Mouse (Mus musculus): ENCODE data around the gene Sez6l. TPM values are rescaled to one million over a fixed set of nuclear protein-coding genes. Genes with fewer than 3 reads are reported as not detected.
A peak's percentile ranks its signal among the peaks of the same experiment; 100 is the strongest.

The Sez6l gene
- polyA plus RNA-seq, 1 experiment from 2014 or later = 16.0 TPM

DNA sequence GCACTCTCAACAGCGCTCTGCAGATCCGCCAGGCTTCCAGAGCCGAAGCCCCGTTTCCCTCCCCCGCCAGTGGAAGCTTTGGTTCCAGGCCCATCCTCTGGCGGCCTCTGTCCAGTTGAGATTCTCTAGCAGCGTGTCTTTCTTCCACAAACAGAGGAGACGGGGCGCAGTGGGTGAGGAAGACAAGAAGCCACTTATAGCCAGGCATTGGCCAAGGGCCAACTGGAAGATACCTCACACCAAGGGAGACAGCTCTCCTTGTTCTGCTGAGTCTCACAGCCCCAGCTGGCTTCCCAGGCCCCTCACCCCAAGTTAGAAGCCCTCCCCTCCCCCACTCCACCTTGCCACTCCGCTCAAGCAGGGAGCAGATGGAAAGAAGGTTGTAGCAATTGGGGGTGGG lies 765 bp upstream of the Sez6l start:
- peak; percentile 24 for ATAC-seq (ENCODE audit: low FRiP score)
- H3K4me1 ChIP-seq = peaks cover 37% of the 10 kb centered on the region

DNA sequence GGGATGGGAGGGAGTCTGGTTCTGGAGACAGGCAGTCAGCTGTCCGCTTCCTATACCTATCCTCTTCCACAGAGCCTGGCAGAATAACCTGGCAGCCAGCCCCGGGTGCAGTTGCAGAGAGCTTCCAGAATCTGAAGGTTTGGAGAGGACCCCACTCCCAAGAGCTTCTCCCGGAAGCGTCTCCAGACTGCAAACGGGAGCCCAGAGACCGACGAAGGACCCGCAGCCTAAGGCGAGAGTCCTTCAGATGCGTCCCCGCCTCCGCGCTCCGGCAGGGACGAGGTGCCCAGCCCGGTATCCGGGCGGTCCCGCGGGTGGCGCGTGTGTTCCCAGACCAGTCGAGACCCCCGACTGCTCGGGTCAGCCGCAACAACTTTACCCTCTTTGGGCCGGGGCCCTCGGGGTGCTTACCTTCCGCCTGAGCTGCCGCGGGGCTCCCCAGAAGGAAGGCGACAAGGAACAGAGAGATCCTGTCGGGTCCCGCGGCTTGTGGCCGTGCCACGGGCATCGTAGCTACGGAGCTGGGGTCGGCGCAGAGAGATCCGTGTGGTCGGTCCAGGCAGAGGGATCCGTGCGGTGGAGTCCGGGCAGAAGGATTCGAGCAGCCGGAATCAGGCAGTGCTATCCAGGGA lies 508 bp downstream of the Sez6l start:
- H3K9ac ChIP-seq = peak overlapping the region; percentile 78
- H3K27ac ChIP-seq = peak overlapping the region; percentile 76
- H3K4me2 ChIP-seq (replicated peaks) = peak overlapping the region; percentile 84
- no peaks in the 10 kb centered on the region for H3K9me3 ChIP-seq (replicated peaks)
- peaks cover 68% of the 10 kb centered on the region for H3K27me3 ChIP-seq
- H3K4me1 ChIP-seq = peaks cover 36% of the 10 kb centered on the region
- H3K4me3 ChIP-seq = peak overlapping the region; percentile 65
- peak; percentile 29 for ATAC-seq (ENCODE audit: low FRiP score)
- 2% methylated on average over 48 of the region's 48 CpGs for WGBS
- H3K36me3 ChIP-seq = no peaks in the 10 kb centered on the region

More for the DNA sequence above, 765 bp upstream of the Sez6l start:
- Histone ChIP-seq H3K4me2 (replicated peaks) (peak overlapping the region; percentile 84), H3K36me3 (no peaks in the 10 kb centered on the region), H3K9me3 (replicated peaks) (no peaks in the 10 kb centered on the region), H3K27me3 (peaks cover 76% of the 10 kb centered on the region), H3K9ac (peak overlapping the region; percentile 78; the same call in 1 of the 2 replicates), H3K4me3 (peak overlapping the region; percentile 65), H3K27ac (peak overlapping the region; percentile 76)
- 4% methylated on average over 10 of the region's 10 CpGs for WGBS

- H3K4me2 ChIP-seq (replicated peaks) = peak overlapping the region; percentile 84
- H3K4me1 ChIP-seq = peaks cover 36% of the 10 kb centered on the region
- H3K9me3 ChIP-seq (replicated peaks) = no peaks in the 10 kb centered on the region
- peaks cover 64% of the 10 kb centered on the region for H3K27me3 ChIP-seq
- ATAC-seq (ENCODE audit: low FRiP score) = no peak
- H3K9ac ChIP-seq = peak overlapping the region; percentile 78
- 7% methylated on average over 12 of the region's 12 CpGs for WGBS
- H3K27ac ChIP-seq = no peak overlapping the region
- peak overlapping the region; percentile 65 for H3K4me3 ChIP-seq
- H3K36me3 ChIP-seq = no peaks in the 10 kb centered on the region
Measured at GRCm38 (mm10) chr5:112575151-112575915, 1.7 kb downstream of the Sez6l start.

DNA sequence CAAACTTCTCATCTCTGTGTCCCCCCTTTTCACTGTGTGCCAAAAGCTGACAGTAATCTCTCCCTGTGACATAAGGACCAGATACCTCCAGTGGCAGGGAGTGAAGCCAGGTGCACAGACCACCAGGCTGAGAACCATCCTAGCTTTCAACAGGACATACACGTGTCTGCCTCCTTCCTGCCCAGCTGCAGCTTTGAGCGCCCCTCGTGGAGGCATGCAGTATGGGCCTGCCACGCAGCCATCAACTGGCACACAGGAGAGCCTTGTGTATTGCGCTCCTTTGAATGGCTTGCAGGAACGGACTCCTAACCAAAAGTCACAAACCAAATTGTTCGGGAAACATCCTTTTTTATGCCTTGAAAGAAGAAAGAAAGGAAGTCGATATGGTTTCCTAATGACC lies 3.1 kb downstream of the Sez6l start:
- Histone ChIP-seq H3K27ac (no peak overlapping the region), H3K36me3 (no peaks in the 10 kb centered on the region), H3K4me2 (replicated peaks) (peak overlapping the region; percentile 84), H3K4me1 (peaks cover 36% of the 10 kb centered on the region), H3K9ac (no peak overlapping the region), H3K27me3 (peaks cover 50% of the 10 kb centered on the region), H3K4me3 (peak overlapping the region; percentile 65; the same call in 1 of the 2 replicates), H3K9me3 (replicated peaks) (no peaks in the 10 kb centered on the region)
- ATAC-seq (ENCODE audit: low FRiP score) = peak; percentile 32; the same call in 1 of the 2 replicates
- WGBS = 10% methylated on average over 8 of the region's 8 CpGs

GRCm38 (mm10) chr5:112572217-112572616 lies 4.8 kb downstream of the Sez6l start:
- Histone ChIP-seq H3K27ac (no peak overlapping the region), H3K27me3 (peaks cover 34% of the 10 kb centered on the region), H3K9ac (no peak overlapping the region), H3K4me1 (peaks cover 26% of the 10 kb centered on the region), H3K4me2 (replicated peaks) (no peak overlapping the region), H3K36me3 (no peaks in the 10 kb centered on the region), H3K9me3 (replicated peaks) (no peaks in the 10 kb centered on the region), H3K4me3 (no peak overlapping the region)
- WGBS = 53% methylated on average over 2 of the region's 2 CpGs
- ATAC-seq (ENCODE audit: low FRiP score) = no peak

- Histone ChIP-seq H3K27ac (0 out of 2 replicates have a peak overlapping the region, but pooled peaks have one; percentile 3), H3K27me3 (peaks cover 4% of the 10 kb centered on the region; the same call in 1 of the 2 replicates), H3K4me1 (peaks cover 42% of the 10 kb centered on the region), H3K9ac (no peak overlapping the region), H3K4me3 (no peak overlapping the region), H3K4me2 (replicated peaks) (no peak overlapping the region), H3K36me3 (no peaks in the 10 kb centered on the region), H3K9me3 (replicated peaks) (no peaks in the 10 kb centered on the region)
- 50% methylated on average over 8 of the region's 8 CpGs for WGBS
- ATAC-seq (ENCODE audit: low FRiP score) = no peak
Measured at GRCm38 (mm10) chr5:112565489-112565888, 11.5 kb downstream of the Sez6l start.

DNA sequence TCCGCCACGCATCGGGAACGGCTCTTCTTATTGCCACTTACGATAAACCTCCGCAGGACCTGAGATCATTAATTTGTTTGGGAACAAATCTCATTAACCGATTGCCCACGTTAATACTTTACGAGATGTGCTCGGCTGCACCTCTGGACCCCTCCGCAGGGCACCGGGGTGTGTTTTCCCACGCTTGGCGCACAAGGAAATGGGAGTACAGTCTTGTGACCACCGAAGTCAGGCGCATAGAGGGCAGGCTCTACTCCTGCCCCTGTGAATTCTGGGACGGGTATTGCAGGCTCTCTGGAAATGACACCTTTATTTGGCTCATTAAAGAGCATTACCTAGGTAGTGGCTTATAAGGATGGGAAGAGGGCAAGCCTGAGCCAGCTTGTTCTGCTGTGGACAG lies 11.9 kb downstream of the Sez6l start:
- Histone ChIP-seq H3K9ac (no peak overlapping the region), H3K27ac (no peak overlapping the region), H3K4me2 (replicated peaks) (no peak overlapping the region), H3K36me3 (no peaks in the 10 kb centered on the region), H3K4me1 (peaks cover 45% of the 10 kb centered on the region), H3K4me3 (no peak overlapping the region), H3K9me3 (replicated peaks) (no peaks in the 10 kb centered on the region), H3K27me3 (peaks cover 4% of the 10 kb centered on the region; the same call in 1 of the 2 replicates)
- no peak for ATAC-seq (ENCODE audit: low FRiP score)
- WGBS = 88% methylated on average over 17 of the region's 17 CpGs

DNA sequence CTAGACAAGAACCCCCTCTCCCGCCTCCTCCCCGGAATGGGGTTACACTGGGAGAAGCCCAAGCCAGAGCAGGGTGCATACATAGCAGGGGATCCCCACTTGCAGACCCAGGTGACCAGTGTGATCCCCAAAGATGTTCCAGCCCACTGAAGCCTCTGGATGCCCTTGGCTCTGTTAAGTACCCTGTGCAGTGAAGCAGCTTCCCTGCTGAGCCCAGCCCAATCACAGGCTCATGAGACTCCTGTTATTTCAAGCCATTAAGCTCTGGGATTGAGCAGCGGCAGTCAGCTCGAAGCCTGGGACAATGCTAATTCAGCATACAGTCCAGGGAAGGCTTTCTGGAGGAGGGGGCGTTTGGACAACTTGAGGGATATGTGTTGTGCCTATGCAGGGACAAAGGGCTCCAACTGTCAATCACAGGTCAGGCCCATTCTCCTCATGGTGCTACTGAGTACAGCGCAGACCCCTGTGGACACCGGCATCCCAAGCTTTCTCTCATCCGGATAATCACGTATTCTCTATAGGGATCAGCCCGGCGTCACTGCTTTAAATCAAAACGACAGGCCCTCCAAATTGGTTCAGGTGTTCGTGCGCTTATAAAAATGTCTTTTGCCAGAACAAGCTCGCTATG lies 16.0 kb downstream of the Sez6l start:
- Histone ChIP-seq H3K4me2 (replicated peaks) (no peak overlapping the region), H3K4me3 (no peak overlapping the region), H3K27me3 (peaks cover 7% of the 10 kb centered on the region), H3K27ac (peak overlapping the region; percentile 72), H3K9ac (no peak overlapping the region), H3K4me1 (peaks cover 37% of the 10 kb centered on the region), H3K36me3 (no peaks in the 10 kb centered on the region), H3K9me3 (replicated peaks) (no peaks in the 10 kb centered on the region)
- peak; percentile 64 for ATAC-seq (ENCODE audit: low FRiP score)
- WGBS = 34% methylated on average over 15 of the region's 15 CpGs

GRCm38 (mm10) chr5:112560139-112560538 lies 16.8 kb downstream of the Sez6l start:
- 81% methylated on average over 16 of the region's 16 CpGs for WGBS
- peak overlapping the region; percentile 23; the same call in 1 of the 2 replicates for H3K27ac ChIP-seq

GRCm38 (mm10) chr5:112557396-112557795 lies 19.6 kb downstream of the Sez6l start:
- Histone ChIP-seq H3K4me3 (no peak overlapping the region), H3K4me1 (peaks cover 30% of the 10 kb centered on the region), H3K36me3 (no peaks in the 10 kb centered on the region), H3K27me3 (peaks cover 7% of the 10 kb centered on the region; the same call in 1 of the 2 replicates), H3K9me3 (replicated peaks) (no peaks in the 10 kb centered on the region), H3K9ac (no peak overlapping the region), H3K27ac (no peak overlapping the region), H3K4me2 (replicated peaks) (no peak overlapping the region)
- 83% methylated on average over 4 of the region's 4 CpGs for WGBS
- no peak for ATAC-seq (ENCODE audit: low FRiP score)

More at GRCm38 (mm10) chr5:112560139-112560538, 16.8 kb downstream of the Sez6l start:
- H3K9me3 ChIP-seq (replicated peaks) = no peaks in the 10 kb centered on the region
- ATAC-seq (ENCODE audit: low FRiP score) = no peak
- peaks cover 7% of the 10 kb centered on the region for H3K27me3 ChIP-seq
- peaks cover 29% of the 10 kb centered on the region for H3K4me1 ChIP-seq
- H3K4me3 ChIP-seq = no peak overlapping the region
- no peak overlapping the region for H3K9ac ChIP-seq
- no peak overlapping the region for H3K4me2 ChIP-seq (replicated peaks)
- H3K36me3 ChIP-seq = no peaks in the 10 kb centered on the region

DNA sequence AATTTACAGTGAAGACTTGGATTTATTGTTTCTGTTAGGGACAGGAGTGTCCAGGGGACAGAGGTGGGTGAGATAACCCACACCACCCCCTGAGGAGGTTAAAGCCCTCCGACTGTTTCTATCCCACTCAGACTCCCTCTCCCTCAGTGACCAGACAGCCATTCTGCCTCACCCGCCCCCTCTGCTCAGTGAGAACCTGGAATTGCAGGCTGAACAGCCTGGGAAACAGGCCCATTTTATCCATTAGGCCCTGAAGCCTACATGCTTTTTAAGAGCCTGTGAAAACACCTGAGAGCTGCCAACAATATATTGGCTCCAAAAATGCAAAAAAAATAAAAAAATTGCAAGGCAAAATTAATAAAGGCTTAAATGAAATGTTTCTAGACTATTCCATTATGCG lies 20.3 kb downstream of the Sez6l start:
- 78% methylated on average over 3 of the region's 3 CpGs for WGBS

GRCm38 (mm10) chr5:112554508-112554907 lies 22.5 kb downstream of the Sez6l start:
- Histone ChIP-seq H3K27me3 (peaks cover 6% of the 10 kb centered on the region; the same call in 1 of the 2 replicates), H3K4me2 (replicated peaks) (no peak overlapping the region), H3K9ac (no peak overlapping the region), H3K36me3 (no peaks in the 10 kb centered on the region), H3K9me3 (replicated peaks) (no peaks in the 10 kb centered on the region), H3K4me1 (peaks cover 30% of the 10 kb centered on the region), H3K4me3 (no peak overlapping the region), H3K27ac (no peak overlapping the region)
- no peak for ATAC-seq (ENCODE audit: low FRiP score)
- WGBS = 67% methylated on average over 10 of the region's 10 CpGs

More for the DNA sequence above, 20.3 kb downstream of the Sez6l start:
- H3K9me3 ChIP-seq (replicated peaks) = no peaks in the 10 kb centered on the region
- peaks cover 30% of the 10 kb centered on the region for H3K4me1 ChIP-seq
- H3K27me3 ChIP-seq = peaks cover 6% of the 10 kb centered on the region; the same call in 1 of the 2 replicates
- no peak overlapping the region for H3K4me2 ChIP-seq (replicated peaks)
- ATAC-seq (ENCODE audit: low FRiP score) = no peak
- H3K4me3 ChIP-seq = no peak overlapping the region
- H3K9ac ChIP-seq = no peak overlapping the region
- H3K36me3 ChIP-seq = no peaks in the 10 kb centered on the region
- H3K27ac ChIP-seq = peak overlapping the region; percentile 40; the same call in 1 of the 2 replicates
